Mouse (Mus musculus) intestine, embryonic 14.5 days (tissue): Measurements from ENCODE around the gene Asb12. TPM values are rescaled to one million over a fixed set of nuclear protein-coding genes. Genes with fewer than 3 reads are reported as not detected.

Experiments used
- ATAC-seq: fragments of 200-750 bp; cut with Nextera tagmentation; replicated peaks from 2 replicates; pipeline ENCODE4 v1.8.0; 2017; ENCODE audit warnings: low read depth, moderate number of reproducible peaks, moderate TSS enrichment, moderate library complexity; ENCODE audit not compliant: low FRiP score, low TSS enrichment
- DNase-seq: peaks from one replicate; pipeline ENCODE4 v3.0.0-alpha.2; 2018; ENCODE audit warnings: low spot score
- H3K27ac ChIP-seq: fragments of 300-500 bp; sonication (generic); 2 replicates; pipeline ENCODE4 v1.5.1; 2014; ENCODE audit warnings: low read depth, mild to moderate bottlenecking, control low read depth
- H3K27me3 ChIP-seq: fragments of 300-500 bp; sonication (generic); replicated peaks from 2 replicates; pipeline ENCODE4 v1.6.1; 2014; ENCODE audit warnings: low read length, control low read depth; ENCODE audit not compliant: control insufficient read depth, insufficient read depth
- H3K36me3 ChIP-seq: fragments of 300-500 bp; sonication (generic); 2 replicates; pipeline ENCODE4 v1.6.1; 2014; ENCODE audit warnings: low read length, control low read depth; ENCODE audit not compliant: control insufficient read depth, insufficient read depth
- H3K4me1 ChIP-seq: fragments of 300-500 bp; sonication (generic); replicated peaks from 2 replicates; pipeline ENCODE4 v1.6.1; 2014; ENCODE audit warnings: low read length, control low read depth, mixed read lengths; ENCODE audit not compliant: control insufficient read depth, insufficient read depth
- H3K4me2 ChIP-seq: fragments of 300-500 bp; sonication (generic); 2 replicates; pipeline ENCODE4 v1.6.1; 2014; ENCODE audit warnings: low read length
- H3K4me3 ChIP-seq: fragments of 300-500 bp; sonication (generic); 2 replicates; pipeline ENCODE4 v1.5.1; 2014; ENCODE audit warnings: low read depth, low read length, control low read depth, mixed read lengths
- H3K9ac ChIP-seq: fragments of 300-500 bp; sonication (generic); 2 replicates; pipeline ENCODE4 v1.6.1; 2014; ENCODE audit warnings: mild to moderate bottlenecking, low read length
- H3K9me3 ChIP-seq: fragments of 300-500 bp; sonication (generic); 2 replicates; pipeline ENCODE4 v1.6.1; 2016; ENCODE audit warnings: low read length, control low read depth; ENCODE audit not compliant: control insufficient read depth
- WGBS: fragments of 180-500 bp; shearing (Covaris S2); extraction: QIAGEN DNeasy Blood & Tissue Kit; methylation state at CpG from one replicate; pipeline ENCODE4 v1.1.7; 2014; 5-methylcytosine and 5-hydroxymethylcytosine counted together
- polyA plus RNA-seq: library from polyadenylated mRNA; unstranded; fragments of >200 nt; fragmentation: Nextera tagmentation; extraction: Ambion mirVana; gene quantifications from 2 replicates; pipeline ENCODE4 v1.2.1, GENCODE M21; 2014

The Asb12 gene
- polyA plus RNA-seq, 1 experiment from 2014 or later = not detected

GRCm38 (mm10) chrX:95444776-95445111 lies 113.0 kb downstream of the Asb12 start, which contains the start of gene Amer1:
TSS of gene Amer1 (minus strand) at chrX:95444872.
- peak within 1 kb of the TSS; percentile 76 for H3K27ac ChIP-seq
- H3K27me3 ChIP-seq = no peaks in the 10 kb centered on the region
- peak within 1 kb of the TSS; percentile 51 for H3K9ac ChIP-seq
- H3K4me2 ChIP-seq = peak within 1 kb of the TSS; percentile 54
- H3K4me1 ChIP-seq = 0 out of 2 replicates have a peak, but pooled peaks cover 3% of the 10 kb centered on the region
- no peaks in the 10 kb centered on the region for H3K9me3 ChIP-seq
- H3K4me3 ChIP-seq = peak within 1 kb of the TSS; percentile 52
- H3K36me3 ChIP-seq = no peaks in the 10 kb centered on the region
- WGBS = 12% methylated on average over 19 of the region's 19 CpGs
- ATAC-seq (peak; percentile 96), DNase-seq (peak; percentile 91)

GRCm38 (mm10) chrX:95443898-95444775 lies 113.7 kb downstream of the Asb12 start:
- ATAC-seq = peak; percentile 79
- H3K36me3 ChIP-seq = no peaks in the 10 kb centered on the region
- 14% methylated on average over 36 of the region's 42 CpGs for WGBS
- peak overlapping the region; percentile 76 for H3K27ac ChIP-seq
- 0 out of 2 replicates have a peak, but pooled peaks cover 3% of the 10 kb centered on the region for H3K4me1 ChIP-seq
- no peaks in the 10 kb centered on the region for H3K9me3 ChIP-seq
- no peak for DNase-seq
- no peaks in the 10 kb centered on the region for H3K27me3 ChIP-seq
- peak overlapping the region; percentile 52 for H3K4me3 ChIP-seq
- peak overlapping the region; percentile 54 for H3K4me2 ChIP-seq
- peak overlapping the region; percentile 51 for H3K9ac ChIP-seq

- WGBS = 18% methylated on average over 12 of the region's 12 CpGs
- Histone ChIP-seq H3K36me3 (no peaks in the 10 kb centered on the region), H3K4me1 (0 out of 2 replicates have a peak, but pooled peaks cover 3% of the 10 kb centered on the region), H3K9ac (peak overlapping the region; percentile 51), H3K4me3 (peak overlapping the region; percentile 52), H3K4me2 (peak overlapping the region; percentile 54), H3K27ac (peak overlapping the region; percentile 76; the same call in 1 of the 2 replicates), H3K9me3 (no peaks in the 10 kb centered on the region), H3K27me3 (no peaks in the 10 kb centered on the region)
- ATAC-seq = no peak
- DNase-seq = peak; percentile 51
Measured at GRCm38 (mm10) chrX:95443390-95443789, 114.4 kb downstream of the Asb12 start.

GRCm38 (mm10) chrX:95442261-95442660 lies 115.5 kb downstream of the Asb12 start:
- Histone ChIP-seq H3K27me3 (no peaks in the 10 kb centered on the region), H3K4me1 (0 out of 2 replicates have a peak, but pooled peaks cover 3% of the 10 kb centered on the region), H3K4me3 (peak overlapping the region; percentile 52; the same call in 1 of the 2 replicates), H3K4me2 (peak overlapping the region; percentile 54; the same call in 1 of the 2 replicates), H3K36me3 (no peaks in the 10 kb centered on the region), H3K9me3 (no peaks in the 10 kb centered on the region), H3K9ac (no peak overlapping the region), H3K27ac (no peak overlapping the region)
- ATAC-seq (no peak), DNase-seq (no peak)
- WGBS = 50% methylated on average over 1 of the region's 1 CpGs

GRCm38 (mm10) chrX:95441290-95441689 lies 116.5 kb downstream of the Asb12 start:
- DNase-seq = no peak
- H3K27me3 ChIP-seq = no peaks in the 10 kb centered on the region
- H3K9ac ChIP-seq = no peak overlapping the region
- no peaks in the 10 kb centered on the region for H3K36me3 ChIP-seq
- no peak for ATAC-seq
- H3K4me3 ChIP-seq = no peak overlapping the region
- H3K27ac ChIP-seq = no peak overlapping the region
- H3K4me1 ChIP-seq = 0 out of 2 replicates have a peak, but pooled peaks cover 3% of the 10 kb centered on the region
- H3K4me2 ChIP-seq = no peak overlapping the region
- no peaks in the 10 kb centered on the region for H3K9me3 ChIP-seq

- ATAC-seq (no peak), DNase-seq (no peak)
- no peaks in the 10 kb centered on the region for H3K9me3 ChIP-seq
- no peak overlapping the region for H3K4me2 ChIP-seq
- no peak overlapping the region for H3K27ac ChIP-seq
- H3K4me1 ChIP-seq = 0 out of 2 replicates have a peak, but pooled peaks cover 3% of the 10 kb centered on the region
- 80% methylated on average over 4 of the region's 4 CpGs for WGBS
- no peaks in the 10 kb centered on the region for H3K36me3 ChIP-seq
- no peak overlapping the region for H3K9ac ChIP-seq
- no peaks in the 10 kb centered on the region for H3K27me3 ChIP-seq
- no peak overlapping the region for H3K4me3 ChIP-seq
Measured at GRCm38 (mm10) chrX:95438491-95438890, 119.3 kb downstream of the Asb12 start.

- DNase-seq = no peak
- Histone ChIP-seq H3K9me3 (no peaks in the 10 kb centered on the region), H3K4me3 (no peak overlapping the region), H3K9ac (no peak overlapping the region), H3K27ac (no peak overlapping the region), H3K36me3 (no peaks in the 10 kb centered on the region), H3K27me3 (no peaks in the 10 kb centered on the region), H3K4me2 (no peak overlapping the region), H3K4me1 (0 out of 2 replicates have a peak, but pooled peaks cover 3% of the 10 kb centered on the region)
- no peak for ATAC-seq
- 91% methylated on average over 1 of the region's 1 CpGs for WGBS
Measured at GRCm38 (mm10) chrX:95437236-95437635, 120.6 kb downstream of the Asb12 start.
